Mouse (Mus musculus) intestine, postnatal 0 days (tissue): Measurements from ENCODE around the gene Slc16a10. TPM values are rescaled to one million over a fixed set of nuclear protein-coding genes. Genes with fewer than 3 reads are reported as not detected.

ENCODE experiments used
- ATAC-seq: fragments of 200-750 bp; cut with Nextera tagmentation; 2 replicates; pipeline ENCODE4 v1.8.0; 2017; ENCODE audit warnings: mild to moderate bottlenecking, moderate TSS enrichment, moderate library complexity
- H3K27ac ChIP-seq: fragments of 300-500 bp; sonication (generic); 2 replicates; pipeline ENCODE4 v1.5.1; 2014; ENCODE audit warnings: mild to moderate bottlenecking, low read depth, low read length, moderate library complexity
- H3K27me3 ChIP-seq: fragments of 300-500 bp; sonication (generic); replicated peaks from 2 replicates; pipeline ENCODE4 v1.6.1; 2014; ENCODE audit warnings: low read length, mixed read lengths; ENCODE audit not compliant: control insufficient read depth, insufficient read depth
- H3K36me3 ChIP-seq: fragments of 300-500 bp; sonication (generic); 2 replicates; pipeline ENCODE4 v1.6.1; 2014; ENCODE audit warnings: mild to moderate bottlenecking, moderate library complexity; ENCODE audit not compliant: control insufficient read depth, insufficient read depth
- H3K4me1 ChIP-seq: fragments of 300-500 bp; sonication (generic); replicated peaks from 2 replicates; pipeline ENCODE4 v1.6.1; 2014; ENCODE audit warnings: antibody characterized with exemption, low read length, mixed read lengths; ENCODE audit not compliant: control insufficient read depth, insufficient read depth
- H3K4me2 ChIP-seq: fragments of 300-500 bp; sonication (generic); replicated peaks from 2 replicates; pipeline ENCODE4 v1.6.1; 2014; ENCODE audit warnings: low read depth, mild to moderate bottlenecking, moderate library complexity
- H3K4me3 ChIP-seq: fragments of 300-500 bp; sonication (generic); 2 replicates; pipeline ENCODE4 v1.5.1; 2014; ENCODE audit warnings: low read depth, low read length
- H3K9ac ChIP-seq: fragments of 300-500 bp; sonication (generic); 2 replicates; pipeline ENCODE4 v1.6.1; 2014; ENCODE audit warnings: mild to moderate bottlenecking, low read depth, low read length
- H3K9me3 ChIP-seq: fragments of 300-500 bp; sonication (generic); 2 replicates; pipeline ENCODE4 v1.6.1; 2016; ENCODE audit warnings: mixed run types; ENCODE audit not compliant: control insufficient read depth
- CTCF ChIP-seq: sonication (generic); IDR thresholded peaks from 2 replicates; pipeline ENCODE4 v1.5.1; 2016; ENCODE audit warnings: low read depth, mild to moderate bottlenecking, control low read depth, antibody characterized with exemption, moderate library complexity
- WGBS: fragments of 180-500 bp; shearing (Covaris S2); extraction: QIAGEN DNeasy Blood & Tissue Kit; methylation state at CpG from one replicate; pipeline ENCODE4 v1.1.7; 2014; 5-methylcytosine and 5-hydroxymethylcytosine counted together
- polyA plus RNA-seq: library from polyadenylated mRNA; unstranded; fragments of >200 nt; fragmentation: Nextera tagmentation; extraction: Ambion mirVana; gene quantifications from 2 replicates; pipeline ENCODE4 v1.2.1, GENCODE M21; 2015

Gene Slc16a10
- polyA plus RNA-seq, 1 experiment from 2014 or later: 57.5 TPM

GRCm38 (mm10) chr10:40097519-40097918 is 44.5 kb downstream of the Slc16a10 start:
- no peak for TF ChIP-seq CTCF
- Histone ChIP-seq H3K4me2 (no peak overlapping the region), H3K4me1 (no peaks in the 10 kb centered on the region), H3K9me3 (no peaks in the 10 kb centered on the region), H3K36me3 (no peaks in the 10 kb centered on the region; the same call in 1 of the 2 replicates), H3K27ac (no peak overlapping the region), H3K9ac (no peak overlapping the region), H3K4me3 (no peak overlapping the region), H3K27me3 (no peaks in the 10 kb centered on the region)
- 65% methylated on average over 4 of the region's 4 CpGs for WGBS
- ATAC-seq: 0 out of 2 replicates have a peak, but pooled peaks have one; percentile 36

GRCm38 (mm10) chr10:40094752-40095151 is 47.3 kb downstream of the Slc16a10 start:
- ATAC-seq: peak; percentile 52; the same call in 1 of the 2 replicates
- Histone ChIP-seq H3K9ac (no peak overlapping the region), H3K4me3 (no peak overlapping the region), H3K27me3 (no peaks in the 10 kb centered on the region), H3K9me3 (no peaks in the 10 kb centered on the region), H3K27ac (peak overlapping the region; percentile 51; the same call in 1 of the 2 replicates), H3K36me3 (no peaks in the 10 kb centered on the region; the same call in 1 of the 2 replicates), H3K4me1 (no peaks in the 10 kb centered on the region), H3K4me2 (no peak overlapping the region)
- WGBS: 54% methylated on average over 2 of the region's 2 CpGs
- no peak for TF ChIP-seq CTCF

- Histone ChIP-seq H3K4me3 (no peak overlapping the region), H3K27me3 (no peaks in the 10 kb centered on the region), H3K4me2 (no peak overlapping the region), H3K9ac (no peak overlapping the region), H3K36me3 (no peaks in the 10 kb centered on the region; the same call in 1 of the 2 replicates), H3K27ac (no peak overlapping the region), H3K4me1 (no peaks in the 10 kb centered on the region), H3K9me3 (no peaks in the 10 kb centered on the region)
- no peak for ATAC-seq
- no peak for TF ChIP-seq CTCF
These were observed 48.5 kb downstream of the Slc16a10 start for GRCm38 (mm10) chr10:40093526-40093925.

GRCm38 (mm10) chr10:40091455-40091854 is 50.6 kb downstream of the Slc16a10 start:
- no peaks in the 10 kb centered on the region for H3K9me3 ChIP-seq
- no peak overlapping the region for H3K27ac ChIP-seq
- no peak for TF ChIP-seq CTCF
- H3K4me1 ChIP-seq: no peaks in the 10 kb centered on the region
- no peaks in the 10 kb centered on the region for H3K36me3 ChIP-seq
- no peak overlapping the region for H3K4me3 ChIP-seq
- H3K27me3 ChIP-seq: no peaks in the 10 kb centered on the region
- 74% methylated on average over 2 of the region's 2 CpGs for WGBS
- no peak overlapping the region for H3K4me2 ChIP-seq
- no peak overlapping the region for H3K9ac ChIP-seq
- no peak for ATAC-seq

- no peak overlapping the region for H3K4me3 ChIP-seq
- H3K27me3 ChIP-seq: no peaks in the 10 kb centered on the region
- no peaks in the 10 kb centered on the region for H3K9me3 ChIP-seq
- H3K4me1 ChIP-seq: no peaks in the 10 kb centered on the region
- TF ChIP-seq CTCF: no peak
- no peak overlapping the region for H3K9ac ChIP-seq
- ATAC-seq: 0 out of 2 replicates have a peak, but pooled peaks have one; percentile 33
- no peak overlapping the region for H3K4me2 ChIP-seq
- H3K36me3 ChIP-seq: no peaks in the 10 kb centered on the region
- WGBS: 68% methylated on average over 11 of the region's 11 CpGs
- no peak overlapping the region for H3K27ac ChIP-seq
These were observed 51.3 kb downstream of the Slc16a10 start for GRCm38 (mm10) chr10:40090504-40091428.

GRCm38 (mm10) chr10:40084332-40085093 is 57.5 kb downstream of the Slc16a10 start:
- no peaks in the 10 kb centered on the region for H3K36me3 ChIP-seq
- no peak overlapping the region for H3K4me3 ChIP-seq
- ATAC-seq: no peak

More at GRCm38 (mm10) chr10:40084332-40085093, 57.5 kb downstream of the Slc16a10 start:
- WGBS: 85% methylated on average over 12 of the region's 12 CpGs
- Histone ChIP-seq H3K27me3 (no peaks in the 10 kb centered on the region), H3K4me2 (no peak overlapping the region), H3K9me3 (no peaks in the 10 kb centered on the region), H3K27ac (no peak overlapping the region), H3K4me1 (no peaks in the 10 kb centered on the region), H3K9ac (no peak overlapping the region)
- TF ChIP-seq CTCF: no peak
